Mouse (Mus musculus) cerebellum, postnatal 25 days (tissue): ENCODE results near the gene Snrk.

Experiments
- DNase-seq, 2 experiments: peaks; one replicate each; pipeline ENCODE4 v3.0.0; 2021; ENCODE audit warnings: mixed read lengths in 2 of 2

Gene Snrk

DNA sequence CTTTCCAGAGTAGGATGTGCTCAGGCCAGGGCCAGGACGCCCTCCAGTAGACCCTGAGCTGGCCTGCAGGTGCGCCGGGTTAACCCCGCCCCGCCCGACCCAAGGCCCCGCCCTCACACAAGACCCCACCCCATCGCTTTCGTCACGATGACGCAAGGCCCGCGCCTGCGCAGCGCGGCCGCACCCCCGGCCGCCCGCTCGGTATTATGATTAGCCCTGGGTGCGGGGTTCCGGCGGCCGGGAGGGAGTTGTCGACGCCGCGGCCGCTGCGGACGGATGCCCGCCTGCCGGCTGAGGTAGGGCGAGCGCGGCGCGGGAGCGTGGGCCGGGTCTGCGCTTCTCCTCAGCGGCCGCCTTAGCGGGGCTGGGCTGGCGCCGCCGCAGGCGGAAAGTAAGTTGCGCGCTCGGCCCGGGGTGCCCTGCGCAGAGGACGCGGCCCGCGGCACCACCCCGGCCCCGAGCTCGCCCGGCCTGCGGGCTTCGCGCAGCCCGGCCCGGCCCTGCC, at the start of gene Snrk:
Snrk (plus strand) TSS at position 155 of the 505 bp plus-strand sequence.
- peak; percentile 96 to 97 for DNase-seq

- no peak for DNase-seq
These were observed 49.4 kb upstream of the Snrk start for GRCm38 (mm10) chr9:122067654-122068053.

GRCm38 (mm10) chr9:122069560-122070174, 47.4 kb upstream of the Snrk start:
- DNase-seq: no peak

- no peak for DNase-seq
These were observed 43.1 kb upstream of the Snrk start for GRCm38 (mm10) chr9:122073980-122074379.

DNA sequence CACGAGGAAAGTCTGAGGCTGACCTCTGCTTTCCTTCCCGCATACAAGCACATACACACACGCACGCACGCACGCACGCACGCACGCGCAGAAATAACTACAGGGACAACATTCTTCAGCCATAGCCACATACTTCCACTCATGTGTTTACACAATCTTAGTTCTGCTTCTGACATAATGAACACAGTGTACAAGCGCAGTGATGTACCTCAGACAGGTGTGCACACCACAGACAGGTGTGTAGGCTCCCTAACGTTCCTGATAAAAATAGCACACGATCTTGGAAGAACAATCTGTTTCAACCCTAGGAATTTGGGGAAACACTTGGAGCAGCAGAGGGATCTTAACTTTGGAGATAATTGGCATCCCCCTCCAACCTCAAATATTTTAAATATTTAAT, 42.5 kb upstream of the Snrk start:
- no peak for DNase-seq

DNA sequence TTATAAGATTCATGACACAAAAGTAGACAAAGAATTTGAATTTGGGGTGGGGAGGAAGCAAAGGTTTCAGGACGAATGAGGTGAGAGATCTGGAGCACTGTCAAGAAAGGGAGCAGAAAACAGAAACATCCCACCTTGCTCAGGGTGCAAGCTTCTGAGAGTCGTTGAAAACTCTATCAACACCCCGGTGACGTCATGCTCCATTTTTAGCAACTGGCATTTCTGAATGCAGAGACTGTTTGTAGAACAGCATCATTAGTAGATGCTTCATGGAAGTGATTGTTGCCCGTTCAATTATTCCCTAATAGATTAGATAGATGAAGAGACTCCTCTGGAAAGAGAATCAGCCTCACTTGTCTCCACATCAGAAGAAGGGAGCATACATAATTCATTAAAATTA, 38.6 kb upstream of the Snrk start:
- DNase-seq: peak; percentile 41 to 67

- DNase-seq: no peak
These were observed 33.4 kb upstream of the Snrk start for GRCm38 (mm10) chr9:122083698-122084097.

GRCm38 (mm10) chr9:122084175-122084574, 32.9 kb upstream of the Snrk start:
- DNase-seq: no peak

DNA sequence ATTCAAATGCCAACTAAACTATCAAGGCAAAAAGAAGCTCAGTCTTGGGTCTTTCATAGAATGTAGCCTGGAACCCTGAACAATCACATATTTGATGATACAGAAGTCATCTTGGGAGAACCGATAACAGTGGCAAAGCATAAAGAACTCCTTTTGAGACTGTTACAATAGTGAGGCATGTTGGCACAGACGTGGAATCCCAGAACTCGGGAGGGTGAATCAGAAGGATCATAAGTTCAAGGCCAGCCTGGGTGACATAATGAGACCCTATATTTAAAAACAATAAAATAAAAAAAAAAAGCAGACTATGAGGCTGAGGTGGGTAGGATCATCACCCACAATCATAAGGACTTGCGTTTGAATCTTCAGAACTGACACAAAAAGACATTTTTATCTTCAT, 32.4 kb upstream of the Snrk start:
- DNase-seq: no peak

- no peak for DNase-seq
These were observed 32.0 kb upstream of the Snrk start for GRCm38 (mm10) chr9:122085055-122085454.

- DNase-seq: peak in 1 of 2 experiments; percentile 35
These were observed 31.4 kb upstream of the Snrk start for GRCm38 (mm10) chr9:122085550-122086205.

- DNase-seq: no peak
These were observed 30.0 kb upstream of the Snrk start for GRCm38 (mm10) chr9:122087086-122087485.

GRCm38 (mm10) chr9:122091171-122091570, 25.9 kb upstream of the Snrk start:
- no peak for DNase-seq

DNA sequence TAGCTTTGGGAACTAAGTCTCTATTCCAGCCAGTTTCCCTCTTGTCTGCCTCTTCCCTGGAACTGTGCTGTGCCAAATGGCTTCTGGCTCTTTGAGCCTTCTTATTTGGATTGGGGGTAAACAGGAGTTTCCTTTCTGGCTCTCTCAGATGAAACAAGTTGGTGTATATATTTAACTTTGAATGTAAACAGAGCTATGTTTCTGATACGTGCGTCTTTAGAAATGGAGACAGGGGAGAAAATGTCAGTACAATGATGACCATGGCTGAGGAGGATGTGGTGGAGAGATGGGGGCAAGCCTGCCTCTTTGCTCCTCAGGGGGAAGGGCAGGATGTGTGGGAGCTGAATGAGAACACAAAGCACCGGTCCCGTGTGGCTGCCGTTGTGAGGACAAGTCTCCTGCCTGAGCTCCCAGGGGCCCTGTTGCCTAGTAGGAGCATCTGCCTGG, 25.3 kb upstream of the Snrk start:
- no peak for DNase-seq

GRCm38 (mm10) chr9:122094171-122094570, 22.9 kb upstream of the Snrk start:
- peak; percentile 22 to 48 for DNase-seq

GRCm38 (mm10) chr9:122096822-122097511, 20.1 kb upstream of the Snrk start:
- no peak for DNase-seq

DNA sequence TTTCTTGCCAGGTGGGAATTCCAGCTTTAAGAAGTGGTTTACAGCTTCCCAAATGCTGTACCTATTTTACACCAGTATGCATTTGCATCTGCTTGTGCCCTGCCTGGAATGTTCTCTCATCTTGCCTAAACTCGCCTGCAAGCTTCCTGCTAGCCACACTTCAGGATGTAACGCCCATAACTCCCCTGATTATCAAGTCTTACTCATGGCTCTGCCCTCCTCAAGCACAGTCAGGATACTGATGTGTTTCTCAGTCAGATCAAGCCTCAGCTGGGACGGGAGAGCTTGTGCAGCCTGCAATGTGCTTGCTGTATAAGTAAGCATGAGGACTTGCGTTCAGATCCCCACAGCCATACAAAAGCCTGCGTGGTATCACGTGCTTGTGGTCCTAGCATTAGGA, 19.5 kb upstream of the Snrk start:
- DNase-seq: no peak

- no peak for DNase-seq
These were observed 16.4 kb upstream of the Snrk start for GRCm38 (mm10) chr9:122100584-122101127.

- no peak for DNase-seq
These were observed 15.9 kb upstream of the Snrk start for GRCm38 (mm10) chr9:122101196-122101595.

GRCm38 (mm10) chr9:122103550-122104284, 13.3 kb upstream of the Snrk start:
- no peak for DNase-seq

DNA sequence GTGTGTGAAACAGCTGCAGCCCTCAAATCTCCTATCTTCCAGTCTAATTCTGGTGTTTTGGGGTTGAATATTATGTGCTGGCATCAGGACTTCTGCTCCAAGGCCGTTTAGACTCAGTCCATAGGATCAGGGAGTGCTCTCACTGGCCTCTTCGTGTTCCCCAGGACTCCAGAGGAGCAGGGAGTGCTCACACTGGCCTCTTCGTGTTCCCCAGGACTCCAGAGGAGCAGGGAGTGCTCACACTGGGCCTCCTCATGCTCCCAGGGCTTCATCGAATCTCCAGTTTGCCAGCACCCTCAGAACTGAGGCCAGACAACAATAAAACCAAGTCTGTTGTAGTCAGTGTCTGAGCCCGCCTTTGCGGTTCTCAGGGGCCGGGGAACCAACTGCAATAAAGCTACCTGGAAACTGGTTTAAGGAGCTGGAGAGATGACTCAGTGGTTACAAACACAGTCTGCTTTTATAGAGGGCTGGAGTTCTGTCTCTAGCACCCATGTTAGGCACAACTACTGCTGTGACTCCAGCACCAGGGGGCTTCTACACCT, 12.7 kb upstream of the Snrk start:
- DNase-seq: no peak

DNA sequence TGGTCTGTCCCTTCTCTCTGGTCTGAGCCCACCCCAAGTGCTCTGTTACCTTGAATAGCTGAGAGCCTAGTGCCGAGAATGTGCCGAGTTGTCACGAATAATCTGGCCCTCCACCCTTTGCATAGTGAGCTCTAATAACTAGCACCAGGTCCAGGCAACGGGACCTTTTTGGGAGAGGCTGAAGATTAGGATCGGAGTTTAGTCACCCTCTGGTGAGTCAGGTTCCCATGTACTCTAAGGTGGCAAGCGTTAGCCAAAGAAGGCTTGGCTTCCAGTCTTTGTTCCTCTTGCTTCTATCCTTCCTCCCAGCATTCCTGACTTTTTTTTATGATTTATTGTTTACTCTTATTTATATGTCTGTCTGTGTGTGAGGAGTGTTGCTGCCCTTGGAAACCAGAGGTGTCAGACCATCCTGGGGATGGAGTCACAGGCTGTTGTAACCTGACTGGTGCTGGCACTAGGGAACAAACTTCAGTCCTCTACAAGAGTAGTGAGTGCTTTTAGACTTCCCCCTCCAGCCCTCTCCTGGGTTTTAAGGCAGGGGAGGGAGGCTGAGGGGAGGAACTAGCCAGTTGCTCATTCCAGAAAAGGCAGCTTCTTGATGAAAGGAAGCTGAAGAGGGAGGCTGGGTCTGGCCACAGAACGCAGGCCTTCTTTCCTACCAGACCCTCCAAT, 9.2 kb upstream of the Snrk start:
- DNase-seq: no peak
